In genomic region chr11:68340366-68340765, GRCm38 (mm10) we compare ENCODE assay signal across 19 mouse cellular contexts.
"Had no signal": no experiment of that assay in that cellular context is flagged by ENCODE, and none has a peak within 500 bp of the region (broad histone marks: within the 10 kb centered on the region; RNA-seq: fewer than 3 reads in every experiment).

No protein-coding gene starts in this region.

- H3K36me3 ChIP-seq: heart, embryonic 10.5 days; heart, embryonic 12.5 days; hindbrain, embryonic 12.5 days; intestine, embryonic 15.5 days; limb, embryonic 13.5 days; limb, embryonic 15.5 days had no signal

- ATAC-seq: inflammation-experienced regulatory T-cells, adult 6 months; intestine, postnatal 0 days had no signal

- H3K27me3 ChIP-seq: heart, embryonic 12.5 days; hindbrain, embryonic 12.5 days; intestine, embryonic 15.5 days; limb, embryonic 15.5 days had no signal

- H3K27ac ChIP-seq: hindbrain, embryonic 10.5 days; hindbrain, embryonic 14.5 days; intestine, embryonic 15.5 days; limb, embryonic 13.5 days had no signal

- DNase-seq: gastrocnemius, postnatal 14 days; heart, postnatal 10 days; heart, postnatal 4 days; kidney, adult 18-20 months; kidney, adult 8-10 months; kidney, postnatal 10 days; kidney, postnatal 4 days had no signal

- H3K4me2 ChIP-seq: heart, embryonic 12.5 days; hindbrain, embryonic 12.5 days; hindbrain, embryonic 14.5 days; intestine, embryonic 15.5 days; limb, embryonic 13.5 days had no signal

- H3K9ac ChIP-seq: heart, embryonic 12.5 days; hindbrain, embryonic 12.5 days; hindbrain, embryonic 14.5 days; intestine, embryonic 15.5 days; limb, embryonic 13.5 days; limb, embryonic 15.5 days had no signal

- H3K4me3 ChIP-seq: heart, adult 2 months; heart, embryonic 10.5 days; heart, embryonic 12.5 days; hindbrain, embryonic 10.5 days; hindbrain, embryonic 12.5 days; intestine, embryonic 15.5 days; layer of hippocampus, adult 2 months; limb, embryonic 13.5 days; limb, embryonic 15.5 days had no signal

- H3K9me3 ChIP-seq: heart, embryonic 10.5 days; heart, embryonic 12.5 days; hindbrain, embryonic 10.5 days; hindbrain, embryonic 12.5 days; intestine, embryonic 15.5 days; limb, embryonic 13.5 days; limb, embryonic 15.5 days had no signal
